Mouse (Mus musculus): ENCODE data around the gene Wdr34.
A peak's percentile ranks its signal among the peaks of the same experiment; 100 is the strongest.

DNA sequence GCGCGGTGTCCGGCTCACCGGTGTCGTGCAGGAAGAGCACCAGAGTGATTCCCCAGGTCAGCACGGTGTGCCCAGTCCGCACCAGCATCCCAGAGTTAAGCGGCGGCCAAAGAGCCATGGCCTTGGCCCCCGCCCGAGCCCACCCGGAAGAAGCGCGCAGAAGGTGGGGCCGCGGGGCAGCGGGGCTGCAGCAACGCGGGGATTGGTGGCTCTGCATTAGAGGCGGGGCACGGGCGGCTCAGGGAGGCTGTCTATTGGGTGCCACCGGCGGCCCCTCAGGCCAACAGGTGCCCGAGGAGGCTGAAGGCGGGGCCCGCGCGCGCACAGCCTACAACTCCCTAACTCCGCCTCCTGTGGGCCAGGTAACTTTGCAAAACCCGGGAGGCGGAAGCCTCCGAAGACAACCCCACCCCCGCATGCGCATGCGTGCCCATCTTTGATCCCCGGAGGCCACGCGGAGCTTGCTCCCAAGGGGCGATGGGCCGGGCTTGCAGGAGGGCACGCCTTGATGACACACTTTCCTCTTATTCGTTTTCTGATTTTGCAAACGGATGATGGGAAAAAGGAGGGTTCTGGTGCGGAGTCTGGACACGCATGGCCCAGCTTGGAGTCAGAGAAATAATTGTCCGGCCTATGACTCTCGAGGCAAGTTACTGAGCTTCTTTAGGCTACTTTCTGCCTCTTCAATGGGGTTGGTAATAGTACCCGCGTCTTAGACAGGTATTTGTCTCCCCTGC lies 45.0 kb upstream of the Wdr34 start, which contains the start of gene Zdhhc12:
- TF ChIP-seq CTCF (IDR thresholded peaks at IDR 0.05; ENCODE audit: extremely low read depth, insufficient read length, insufficient replicate concordance, low read depth, low read length): no peak
- TF ChIP-seq POLR2A (IDR thresholded peaks at IDR 0.05; ENCODE audit: low read depth, low read length): peak; percentile 51; the same call in 1 of the 2 replicates

Data from small intestine, adult 2 months (tissue).